Mouse (Mus musculus) G1E (cell line): ENCODE measurements around the gene Plxna2.

Experiments used
- CTCF ChIP-seq: IDR thresholded peaks from 2 replicates; pipeline ENCODE4 v1.5.1; 2012; ENCODE audit warnings: low read depth, low read length, inconsistent platforms, mixed read lengths
- GATA1 ChIP-seq: IDR thresholded peaks from 2 replicates; pipeline ENCODE4 v1.6.1; 2012; ENCODE audit warnings: borderline replicate concordance, low read length, inconsistent platforms, mixed read lengths
- GATA2 ChIP-seq: IDR thresholded peaks from 2 replicates; pipeline ENCODE4 v1.6.1; 2012; ENCODE audit warnings: low read depth, low read length, inconsistent platforms, borderline replicate concordance
- TAL1 ChIP-seq: conservative IDR thresholded peaks from 2 replicates; pipeline ENCODE4 v1.6.1; 2012; ENCODE audit warnings: low read depth, low read length, inconsistent platforms, mixed read lengths

- TF ChIP-seq GATA2 (no peak), CTCF (no peak), TAL1 (no peak), GATA1 (no peak)
These were observed 154.0 kb downstream of the Plxna2 start for GRCm38 (mm10) chr1:194772053-194772452.
